Mouse (Mus musculus) CH12.LX (cell line): ENCODE data around the gene Rims4. TPM values are rescaled to one million over a fixed set of nuclear protein-coding genes. Genes with fewer than 3 reads are reported as not detected.
A peak's percentile ranks its signal among the peaks of the same experiment; 100 is the strongest.

ENCODE experiments used
- DNase-seq: peaks from one replicate; pipeline ENCODE4 v3.0.0-alpha.2; 2013; ENCODE audit errors: extremely low read depth
- H3K27ac ChIP-seq: 2 replicates; pipeline ENCODE4 v1.5.1; 2012; ENCODE audit warnings: low read depth, mild to moderate bottlenecking, control low read depth, moderate library complexity; ENCODE audit not compliant: insufficient read depth
- H3K27me3 ChIP-seq: replicated peaks from 2 replicates; pipeline ENCODE3; 2012; ENCODE audit warnings: inconsistent platforms
- H3K36me3 ChIP-seq, 2 experiments: replicated peaks in 1 of 2; 2 replicates each; pipeline versions ENCODE3 to v1.6.1; 2012; ENCODE audit warnings: inconsistent platforms in 1 of 2, low read length in 1 of 2, mild to moderate bottlenecking in 1 of 2, mixed read lengths in 1 of 2, moderate library complexity in 1 of 2; ENCODE audit not compliant: control insufficient read depth in 1 of 2, insufficient read depth in 1 of 2
- H3K4me1 ChIP-seq, 2 experiments: 2 replicates each; pipeline ENCODE4 v1.6.1; 2012; ENCODE audit warnings: inconsistent platforms in 1 of 2, moderate library complexity in 1 of 2; ENCODE audit not compliant: insufficient read depth in 2 of 2, control insufficient read depth in 1 of 2
- H3K4me2 ChIP-seq: 2 replicates; pipeline ENCODE4 v1.6.1; 2012; ENCODE audit warnings: low read depth, mild to moderate bottlenecking, control low read depth; ENCODE audit not compliant: poor library complexity, insufficient read depth, severe bottlenecking
- H3K4me3 ChIP-seq, 3 experiments: fragments of 150-350 bp in 1 of 3; sonication (generic) in 1 of 3; replicated peaks in 1 of 3; 2 replicates each; pipeline versions ENCODE3 to v1.5.1; 2011 to 2012; ENCODE audit warnings: low read depth in 2 of 3, low read length in 2 of 3, mild to moderate bottlenecking in 2 of 3, moderate library complexity in 2 of 3, control low read depth in 1 of 3, improper control_type of control experiment in 1 of 3, inconsistent platforms in 1 of 3, mixed read lengths in 1 of 3; ENCODE audit not compliant: poor library complexity in 1 of 3
- H3K79me2 ChIP-seq: replicated peaks from 2 replicates; pipeline ENCODE4 v1.6.1; 2012; ENCODE audit warnings: mild to moderate bottlenecking, moderate library complexity; ENCODE audit not compliant: control insufficient read depth, poor library complexity, insufficient read depth, severe bottlenecking; ENCODE audit errors: extremely low read depth
- H3K9ac ChIP-seq: 2 replicates; pipeline ENCODE4 v1.6.1; 2012; ENCODE audit warnings: low read depth, mild to moderate bottlenecking, control low read depth, moderate library complexity; ENCODE audit not compliant: insufficient read depth
- H3K9me3 ChIP-seq: replicated peaks from 2 replicates; pipeline ENCODE3; 2012; ENCODE audit warnings: low read length, inconsistent platforms, mixed read lengths
- CHD2 ChIP-seq: IDR thresholded peaks from 2 replicates; pipeline ENCODE4 v1.6.1; 2011; ENCODE audit warnings: low read length, improper control_type of control experiment
- CTCF ChIP-seq, 2 experiments: IDR thresholded peaks in 1 of 2; conservative IDR thresholded peaks in 1 of 2; 2 replicates each; pipeline ENCODE4 v1.5.1; 2011 to 2012; ENCODE audit warnings: low read depth in 2 of 2, low read length in 2 of 2, improper control_type of control experiment in 1 of 2, inconsistent platforms in 1 of 2, mild to moderate bottlenecking in 1 of 2, moderate library complexity in 1 of 2
- E2F4 ChIP-seq: IDR thresholded peaks from 2 replicates; pipeline ENCODE4 v1.6.1; 2011; ENCODE audit warnings: low read depth, low read length, improper control_type of control experiment; ENCODE audit not compliant: insufficient replicate concordance
- ELF1 ChIP-seq: IDR thresholded peaks from 2 replicates; pipeline ENCODE4 v1.6.1; 2014; ENCODE audit warnings: low read depth, mild to moderate bottlenecking, inconsistent platforms, low read length, improper control_type of control experiment
- EP300 ChIP-seq: IDR thresholded peaks from 2 replicates; pipeline ENCODE4 v1.6.1; 2011; ENCODE audit warnings: low read length, improper control_type of control experiment
- ETS1 ChIP-seq: conservative IDR thresholded peaks from 2 replicates; pipeline ENCODE4 v1.6.1; 2012; ENCODE audit warnings: low read depth, mild to moderate bottlenecking, inconsistent platforms, low read length, improper control_type of control experiment, moderate library complexity
- GABPA ChIP-seq: IDR thresholded peaks from 2 replicates; pipeline ENCODE4 v1.6.1; 2012; ENCODE audit warnings: low read depth, low read length, improper control_type of control experiment, inconsistent platforms; ENCODE audit not compliant: insufficient replicate concordance
- MAFK ChIP-seq: IDR thresholded peaks from 2 replicates; pipeline ENCODE4 v1.6.1; 2011; ENCODE audit warnings: low read length, improper control_type of control experiment; ENCODE audit not compliant: insufficient replicate concordance
- MXI1 ChIP-seq: IDR thresholded peaks from 2 replicates; pipeline ENCODE4 v1.6.1; 2011; ENCODE audit warnings: mild to moderate bottlenecking, low read depth, low read length, improper control_type of control experiment
- NRF1 ChIP-seq: IDR thresholded peaks from 2 replicates; pipeline ENCODE4 v1.6.1; 2014; ENCODE audit warnings: low read depth, mild to moderate bottlenecking, inconsistent platforms, low read length, improper control_type of control experiment, moderate library complexity
- PAX5 ChIP-seq: IDR thresholded peaks from 2 replicates; pipeline ENCODE4 v1.6.1; 2012; ENCODE audit warnings: low read length, inconsistent platforms, mixed read lengths
- RCOR1 ChIP-seq: conservative IDR thresholded peaks from 2 replicates; pipeline ENCODE4 v1.6.1; 2012; ENCODE audit warnings: low read depth, mild to moderate bottlenecking, inconsistent platforms, low read length, improper control_type of control experiment
- SIN3A ChIP-seq: IDR thresholded peaks from 2 replicates; pipeline ENCODE4 v1.6.1; 2012; ENCODE audit warnings: low read length, improper control_type of control experiment, inconsistent platforms
- SMC3 ChIP-seq: IDR thresholded peaks from 2 replicates; pipeline ENCODE4 v1.6.1; 2011; ENCODE audit warnings: low read depth, low read length, improper control_type of control experiment
- TBP ChIP-seq: conservative IDR thresholded peaks from 2 replicates; pipeline ENCODE4 v1.6.1; 2011; ENCODE audit warnings: low read depth, low read length, improper control_type of control experiment
- USF1 ChIP-seq: IDR thresholded peaks from 2 replicates; pipeline ENCODE4 v1.6.1; 2014; ENCODE audit warnings: low read depth, mild to moderate bottlenecking, inconsistent platforms, low read length, improper control_type of control experiment
- ZKSCAN1 ChIP-seq: IDR thresholded peaks from 2 replicates; pipeline ENCODE4 v1.6.1; 2012; ENCODE audit warnings: low read depth, inconsistent platforms, low read length, improper control_type of control experiment, borderline replicate concordance
- ZNF384 ChIP-seq: IDR thresholded peaks from 2 replicates; pipeline ENCODE4 v1.6.1; 2012; ENCODE audit warnings: low read depth, low read length, improper control_type of control experiment, inconsistent platforms
- dilution Hi-C: fragments of 300-500 bp; cut with MboI; formaldehyde crosslinking; loops from 2 replicates; pipeline ENCODE4 v1.14.3; 2020; ENCODE audit warnings: low sequenced_read_pairs; ENCODE audit not compliant: extremely low pct_unique_long_range_greater_than_20kb, extremely low pct_ligation_motif_present
- in situ Hi-C: fragments of 300-500 bp; cut with MboI; formaldehyde crosslinking; loops from 3 replicates; pipeline ENCODE4 v1.14.3; 2019; ENCODE audit warnings: low sequenced_read_pairs, low pct_ligation_motif_present, low pct_unique_long_range_greater_than_20kb, mixed read lengths
- polyA plus RNA-seq: library from polyadenylated mRNA; unstranded; fragments of >175 nt; gene quantifications from 2 replicates; pipeline ENCODE4 v1.2.1, GENCODE M21; 2012; ENCODE audit warnings: low read depth; ENCODE audit not compliant: insufficient read length
- total RNA-seq, 2 experiments: library from RNA; depleted of rRNA; stranded (reverse); fragments of 300-350 nt in 1 of 2; fragments of >200 nt in 1 of 2; gene quantifications; 2 replicates each; pipeline ENCODE4 v1.2.3; 2012 to 2014

Gene Rims4
- total and polyA plus RNA-seq, 3 experiments = not detected

- Histone ChIP-seq H3K4me3 (no peak overlapping the region), H3K4me1 (peaks cover 0 to 2% of the 10 kb centered on the region in 2 experiments; a peak in 1 of 4 replicates), H3K4me2 (peak overlapping the region; percentile 29; the same call in 1 of the 2 replicates), H3K36me3 (no peaks in the 10 kb centered on the region), H3K27ac (no peak overlapping the region), H3K27me3 (peaks cover 74% of the 10 kb centered on the region), H3K79me2 (no peaks in the 10 kb centered on the region), H3K9me3 (no peaks in the 10 kb centered on the region)
- DNase-seq = peak; percentile 40
- in situ Hi-C loops (no loop called here), dilution Hi-C loops (no loop called here)
- no peak for TF ChIP-seq CHD2
- TF ChIP-seq ZNF384 = peak; percentile 21; the same call in 1 of the 2 replicates
- TF ChIP-seq, all 38 proteins: peak for 1
- no peak overlapping the region for H3K9ac ChIP-seq
Measured at GRCm38 (mm10) chr2:163939522-163939921, 21.0 kb upstream of the Rims4 start.

- H3K4me1 ChIP-seq = peaks cover 2 to 5% of the 10 kb centered on the region in 2 experiments; a peak in 2 of 4 replicates
- H3K9me3 ChIP-seq = no peaks in the 10 kb centered on the region
- no peak overlapping the region for H3K27ac ChIP-seq
- H3K79me2 ChIP-seq = no peaks in the 10 kb centered on the region
- H3K4me3 ChIP-seq = no peak overlapping the region
- H3K27me3 ChIP-seq = peaks cover 68% of the 10 kb centered on the region
- H3K36me3 ChIP-seq = no peaks in the 10 kb centered on the region
- TF ChIP-seq USF1 (no peak), EP300 (no peak), MXI1 (no peak), NRF1 (no peak), GABPA (no peak), SMC3 (no peak), ZKSCAN1 (no peak), CTCF (conservative IDR thresholded peaks at IDR 0.05 in 1 of 2, IDR thresholded peaks at IDR 0.05 in 1 of 2; ENCODE audit: low read depth in 2 of 2, low read length in 2 of 2) (no peak), MAFK (no peak), TBP (no peak), RCOR1 (no peak), SIN3A (no peak), ELF1 (no peak), PAX5 (no peak), E2F4 (no peak), ETS1 (no peak)
- H3K9ac ChIP-seq = no peak overlapping the region
- DNase-seq = no peak
- in situ Hi-C loops = no loop called here
- dilution Hi-C loops = no loop called here
- H3K4me2 ChIP-seq = peak overlapping the region; percentile 50
Measured at GRCm38 (mm10) chr2:163932151-163932550, 13.7 kb upstream of the Rims4 start.
